Comparison of ENCODE assay signal across 8 mouse cellular contexts in the genomic region with DNA sequence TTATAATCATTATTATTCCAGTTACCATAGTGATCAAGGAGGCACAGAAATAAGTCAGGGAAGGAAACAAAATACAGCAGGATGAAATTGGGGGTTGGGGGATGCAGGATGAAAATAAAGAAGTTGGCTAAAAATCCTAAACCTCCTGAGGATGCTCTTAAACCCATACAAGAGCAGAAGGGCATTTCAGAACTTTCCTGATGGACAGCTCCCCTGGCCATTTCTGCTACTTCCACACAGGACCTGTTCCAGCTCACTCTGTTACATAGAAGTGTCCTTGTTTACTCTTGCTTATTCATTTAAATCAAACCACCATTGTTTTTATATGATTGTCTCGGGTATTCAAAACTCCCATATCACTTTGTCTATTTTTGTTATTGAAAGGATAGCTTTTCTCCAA.
DNase-seq lines count a peak whose midpoint lies in the region; ATAC-seq and TF ChIP-seq lines count a peak whose summit lies in the region.

No protein-coding gene starts in this region.

- H3K27me3 ChIP-seq in midbrain, embryonic 11.5 days (ENCODE audit: control insufficient read depth, insufficient read depth, low read length): no peaks in the 10 kb centered on the region
- H3K27me3 ChIP-seq in midbrain, postnatal 0 days (ENCODE audit: insufficient read depth, low read length): no peaks in the 10 kb centered on the region
- peaks cover under 1% of the 10 kb centered on the region for H3K27me3 ChIP-seq in myocyte (ENCODE audit: control insufficient read depth, insufficient read depth, insufficient read length)

- intact Hi-C loops in gastrocnemius, adult 2 months (cut with DNase I): loop anchor here (10.0 kb wide), 1 partner anchor 137 kb away; no protein-coding TSS in a partner anchor

- no peak for TF ChIP-seq CTCF in gastrocnemius, adult 2 months (IDR thresholded peaks at IDR 0.05)
- no peak for TF ChIP-seq CTCF in midbrain, postnatal 0 days (IDR thresholded peaks at IDR 0.05)

- ATAC-seq in midbrain, embryonic 11.5 days (ENCODE audit: low FRiP score): no peak; the same call in 1 of the 2 replicates
- ATAC-seq in midbrain, postnatal 0 days (ENCODE audit: low FRiP score): no peak

- H3K9ac ChIP-seq in midbrain, embryonic 11.5 days (ENCODE audit: low read length): no peak overlapping the region
- H3K9ac ChIP-seq in midbrain, postnatal 0 days (replicated peaks; ENCODE audit: low read length, poor library complexity, severe bottlenecking): no peak overlapping the region

- no peak overlapping the region for H3K4me3 ChIP-seq in gastrocnemius, adult 2 months
- H3K4me3 ChIP-seq in midbrain, embryonic 11.5 days (ENCODE audit: low read depth, low read length): no peak overlapping the region
- no peak overlapping the region for H3K4me3 ChIP-seq in midbrain, postnatal 0 days (ENCODE audit: low read depth, low read length)
- no peak overlapping the region for H3K4me3 ChIP-seq in myocyte

- H3K27ac ChIP-seq in gastrocnemius, adult 2 months: no peak overlapping the region
- no peak overlapping the region for H3K27ac ChIP-seq in midbrain, embryonic 11.5 days (ENCODE audit: low read depth, low read length)
- no peak overlapping the region for H3K27ac ChIP-seq in midbrain, postnatal 0 days (ENCODE audit: low read depth, low read length)

- no peak for TF ChIP-seq POLR2A in myocyte (IDR thresholded peaks at IDR 0.05; ENCODE audit: insufficient read length, low read depth)

- 39% methylated on average over 1 of the region's 1 CpGs for WGBS in midbrain, embryonic 11.5 days
- 55% methylated on average over 1 of the region's 1 CpGs for WGBS in midbrain, postnatal 0 days

- H3K4me1 ChIP-seq in midbrain, embryonic 11.5 days (ENCODE audit: control insufficient read depth, insufficient read depth, low read length): 0 out of 2 replicates have a peak, but pooled peaks cover 2% of the 10 kb centered on the region
- peaks cover 4% of the 10 kb centered on the region; the same call in 1 of the 2 replicates for H3K4me1 ChIP-seq in midbrain, postnatal 0 days (ENCODE audit: insufficient read depth, low read length)

- H3ac ChIP-seq in myocyte (ENCODE audit: control insufficient read depth, insufficient read length): no peak overlapping the region

- peak; percentile 18 for DNase-seq in gastrocnemius, adult 2 months
- DNase-seq in gastrocnemius, adult 18-20 months (ENCODE audit: low spot score): no peak
- DNase-seq in midbrain, embryonic 11.5 days (ENCODE audit: low spot score, missing footprints): peak; percentile 88
- DNase-seq in midbrain, postnatal 0 days (ENCODE audit: low spot score): no peak
- peak; percentile 72 for DNase-seq in embryo, embryonic 10 days (ENCODE audit: low spot score)
- no peak for DNase-seq in yolk sac, embryonic 10.5 days (ENCODE audit: low spot score)
- no peak for DNase-seq in thymus, postnatal 14 days

- no peaks in the 10 kb centered on the region for H3K36me3 ChIP-seq in midbrain, embryonic 11.5 days (ENCODE audit: control insufficient read depth, insufficient read depth, low read length)
- no peaks in the 10 kb centered on the region for H3K36me3 ChIP-seq in midbrain, postnatal 0 days (ENCODE audit: insufficient read depth, low read length)
- no peaks in the 10 kb centered on the region for H3K36me3 ChIP-seq in myocyte (ENCODE audit: control insufficient read depth, insufficient read depth)

- H3K4me2 ChIP-seq in midbrain, embryonic 11.5 days: no peak overlapping the region
- no peak overlapping the region for H3K4me2 ChIP-seq in midbrain, postnatal 0 days (ENCODE audit: low read depth, low read length, poor library complexity, severe bottlenecking)
- H3K4me2 ChIP-seq in myocyte (ENCODE audit: low read depth): no peak overlapping the region

- H3K9me3 ChIP-seq in midbrain, embryonic 11.5 days (ENCODE audit: control insufficient read depth, low read length): no peaks in the 10 kb centered on the region
- H3K9me3 ChIP-seq in midbrain, postnatal 0 days (ENCODE audit: low read length): no peaks in the 10 kb centered on the region

- no peaks in the 10 kb centered on the region for H3K79me2 ChIP-seq in myocyte (ENCODE audit: control insufficient read depth, insufficient read depth)

TF ChIP-seq in myocyte, 11 proteins besides CTCF, POLR2A, EP300 and RAD21:
- TF ChIP-seq REST (IDR thresholded peaks at IDR 0.05; ENCODE audit: insufficient read depth, insufficient read length): peak; percentile 62
- TF ChIP-seq MYOG (IDR thresholded peaks at IDR 0.05; ENCODE audit: control insufficient read depth in 1 of 3, insufficient read depth in 1 of 3, insufficient read length in 2 of 3, low read depth in 2 of 3): no peak

Comparison
In these comparisons a context has a peak if more than half of its experiments do, and no peak if none do; other contexts are left out.
1. DNase-seq: peak in gastrocnemius, adult 2 months (single experiment), midbrain, embryonic 11.5 days (single experiment) and embryo, embryonic 10 days (single experiment); none in gastrocnemius, adult 18-20 months (single experiment), midbrain, postnatal 0 days (single experiment), yolk sac, embryonic 10.5 days (single experiment) and thymus, postnatal 14 days (single experiment).